Mouse (Mus musculus) frontal cortex, postnatal 36 days (tissue): ENCODE results near the gene Prmt3.

Experiments used
- DNase-seq, 2 experiments: peaks; one replicate each; pipeline ENCODE4 v3.0.0; 2022; ENCODE audit warnings: low spot score in 2 of 2

The Prmt3 gene

GRCm38 (mm10) chr7:49778114-49778901 is at the start of gene Prmt3:
TSS of gene Prmt3 (plus strand) at chr7:49778346.
- peak; percentile 97 to 99 for DNase-seq

- no peak for DNase-seq
These were observed 43.8 kb upstream of the Prmt3 start for GRCm38 (mm10) chr7:49734342-49734741.

- no peak for DNase-seq
These were observed 38.7 kb upstream of the Prmt3 start for GRCm38 (mm10) chr7:49739448-49739847.

- DNase-seq: no peak
These were observed 36.7 kb upstream of the Prmt3 start for GRCm38 (mm10) chr7:49741474-49741873.

GRCm38 (mm10) chr7:49741923-49742322 is 36.2 kb upstream of the Prmt3 start:
- no peak for DNase-seq

- peak in 1 of 2 experiments; percentile 54 for DNase-seq
These were observed 27.0 kb upstream of the Prmt3 start for GRCm38 (mm10) chr7:49751148-49751547.

- peak in 1 of 2 experiments; percentile 45 for DNase-seq
These were observed 25.2 kb upstream of the Prmt3 start for GRCm38 (mm10) chr7:49752730-49753506.

GRCm38 (mm10) chr7:49754767-49755166 is 23.4 kb upstream of the Prmt3 start:
- peak; percentile 54 to 65 for DNase-seq

- peak; percentile 51 to 55 for DNase-seq
These were observed 19.1 kb upstream of the Prmt3 start, which contains the start of gene Htatip2 for GRCm38 (mm10) chr7:49758934-49759571. TSS of gene Htatip2 (plus strand) at chr7:49759115.

GRCm38 (mm10) chr7:49762605-49763004 is 15.5 kb upstream of the Prmt3 start:
- DNase-seq: peak; percentile 70 to 73

GRCm38 (mm10) chr7:49764011-49764716 is 14.0 kb upstream of the Prmt3 start:
- DNase-seq: no peak

GRCm38 (mm10) chr7:49766166-49766565 is 12.0 kb upstream of the Prmt3 start:
- DNase-seq: no peak

- DNase-seq: no peak
These were observed 9.6 kb upstream of the Prmt3 start for GRCm38 (mm10) chr7:49768509-49768908.

GRCm38 (mm10) chr7:49774396-49774795 is 3.8 kb upstream of the Prmt3 start:
- DNase-seq: no peak

- DNase-seq: no peak
These were observed 561 bp upstream of the Prmt3 start for GRCm38 (mm10) chr7:49777585-49777984.

- peak in 1 of 2 experiments; percentile 41 for DNase-seq
These were observed 914 bp downstream of the Prmt3 start for GRCm38 (mm10) chr7:49778904-49779615.

- no peak for DNase-seq
These were observed 4.9 kb downstream of the Prmt3 start for GRCm38 (mm10) chr7:49783017-49783416.

GRCm38 (mm10) chr7:49785141-49785540 is 7.0 kb downstream of the Prmt3 start:
- DNase-seq: no peak

- peak; percentile 33 to 39 for DNase-seq
These were observed 8.7 kb downstream of the Prmt3 start for GRCm38 (mm10) chr7:49786618-49787382.

- DNase-seq: no peak
These were observed 9.2 kb downstream of the Prmt3 start for GRCm38 (mm10) chr7:49787383-49787645.
